Mouse (Mus musculus): ENCODE measurements around the gene Filip1. TPM values are rescaled to one million over a fixed set of nuclear protein-coding genes. Genes with fewer than 3 reads are reported as not detected.

Gene Filip1
- polyA plus RNA-seq, 1 experiment from 2014 or later = 3.2 TPM

DNA sequence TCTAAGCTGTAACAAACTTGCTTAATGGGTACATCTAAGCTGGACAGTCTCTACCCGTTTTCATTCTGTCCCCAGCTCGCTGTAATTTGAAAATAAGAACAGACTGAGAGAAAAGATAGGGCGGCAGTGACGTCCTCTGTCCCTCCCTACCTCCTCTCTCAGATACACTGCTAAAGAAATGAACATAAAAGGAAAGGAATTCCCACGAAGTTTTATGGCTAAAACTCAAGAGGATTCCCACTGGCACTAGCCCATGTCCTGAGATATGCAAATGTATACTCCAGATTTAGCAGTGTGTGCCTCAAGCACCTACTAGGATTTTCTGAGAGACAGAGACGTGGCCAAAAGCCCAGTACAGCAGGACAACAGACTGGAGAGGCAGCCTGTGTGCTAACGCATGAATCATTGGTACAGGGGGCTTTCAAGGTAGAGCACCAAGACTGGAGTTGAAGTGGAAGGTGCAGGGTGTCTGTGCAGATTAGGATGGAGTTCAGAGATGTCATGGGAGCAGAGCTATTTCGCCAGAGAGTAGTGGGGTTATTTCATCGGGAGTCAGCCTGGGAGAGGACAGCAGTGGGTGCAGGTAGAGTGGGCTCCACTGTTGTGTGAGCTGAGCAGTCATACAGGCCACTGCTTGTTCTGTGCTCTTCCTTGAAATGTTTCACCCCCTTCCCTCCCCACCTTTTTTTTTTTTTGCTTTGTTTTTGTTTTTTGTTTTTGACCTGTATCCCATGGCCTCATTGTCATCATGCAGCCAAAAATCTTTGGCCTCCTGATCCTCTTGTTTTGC lies 92.7 kb downstream of the Filip1 start:
- WGBS = 51% methylated on average over 9 of the region's 9 CpGs
- Histone ChIP-seq H3K4me2 (replicated peaks) (no peak overlapping the region), H3K4me1 (peaks cover 8% of the 10 kb centered on the region; the same call in 1 of the 2 replicates), H3K9ac (replicated peaks) (no peak overlapping the region), H3K27ac (replicated peaks) (no peak overlapping the region), H3K36me3 (no peaks in the 10 kb centered on the region), H3K4me3 (no peak overlapping the region), H3K9me3 (no peaks in the 10 kb centered on the region), H3K27me3 (no peaks in the 10 kb centered on the region)
- 0 out of 2 replicates have a peak, but pooled peaks have one; percentile 47 for ATAC-seq (replicated peaks)

GRCm38 (mm10) chr9:79919303-79919721 lies 93.3 kb downstream of the Filip1 start:
- H3K9me3 ChIP-seq = no peaks in the 10 kb centered on the region
- no peak overlapping the region for H3K4me3 ChIP-seq
- no peak overlapping the region for H3K9ac ChIP-seq (replicated peaks)
- H3K27me3 ChIP-seq = no peaks in the 10 kb centered on the region
- no peak overlapping the region for H3K27ac ChIP-seq (replicated peaks)
- 88% methylated on average over 7 of the region's 7 CpGs for WGBS
- ATAC-seq (replicated peaks) = no peak
- H3K36me3 ChIP-seq = no peaks in the 10 kb centered on the region
- H3K4me2 ChIP-seq (replicated peaks) = no peak overlapping the region
- peaks cover 8% of the 10 kb centered on the region; the same call in 1 of the 2 replicates for H3K4me1 ChIP-seq

DNA sequence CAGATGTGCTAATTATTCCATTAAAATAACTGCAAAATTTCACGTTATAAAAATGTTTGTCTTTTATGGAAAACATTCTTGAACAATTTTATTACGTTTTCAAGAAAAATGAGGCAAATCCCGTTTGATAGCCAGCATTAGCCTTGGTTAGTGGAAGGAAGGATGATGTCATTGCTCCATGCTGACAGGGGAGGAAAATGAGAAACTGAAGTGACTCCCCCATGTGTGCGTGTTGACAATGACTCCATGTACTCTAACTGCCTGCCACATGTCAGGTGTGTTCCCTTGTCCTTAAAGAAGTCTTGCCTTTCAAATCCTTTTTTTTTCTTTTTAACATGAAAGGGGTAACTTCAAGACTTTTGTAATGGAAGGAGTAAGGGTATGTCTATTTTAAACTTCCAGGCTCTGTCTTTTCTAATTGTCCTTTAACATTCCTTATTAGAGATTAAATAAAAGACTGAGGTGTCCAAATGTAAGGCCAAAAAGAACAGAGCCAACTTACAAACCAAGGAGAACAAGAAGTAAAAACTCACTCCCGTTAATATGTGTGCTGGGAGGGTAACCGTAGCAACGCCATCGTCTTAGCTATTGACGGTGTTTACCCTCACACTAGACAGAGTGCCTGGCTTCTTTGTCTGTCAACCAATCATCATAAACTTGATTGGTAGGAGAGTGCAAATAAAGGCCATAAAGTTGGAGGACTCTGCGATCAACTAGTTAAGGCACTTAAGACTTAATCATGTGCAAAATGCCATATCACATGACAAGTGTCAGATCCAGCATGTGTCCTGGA lies 94.1 kb downstream of the Filip1 start:
- Histone ChIP-seq H3K27ac (replicated peaks) (no peak overlapping the region), H3K4me3 (no peak overlapping the region), H3K4me2 (replicated peaks) (no peak overlapping the region), H3K27me3 (no peaks in the 10 kb centered on the region), H3K9me3 (no peaks in the 10 kb centered on the region), H3K4me1 (peaks cover 8% of the 10 kb centered on the region; the same call in 1 of the 2 replicates), H3K36me3 (no peaks in the 10 kb centered on the region), H3K9ac (replicated peaks) (no peak overlapping the region)
- no peak for ATAC-seq (replicated peaks)
- WGBS = 50% methylated on average over 10 of the region's 10 CpGs

DNA sequence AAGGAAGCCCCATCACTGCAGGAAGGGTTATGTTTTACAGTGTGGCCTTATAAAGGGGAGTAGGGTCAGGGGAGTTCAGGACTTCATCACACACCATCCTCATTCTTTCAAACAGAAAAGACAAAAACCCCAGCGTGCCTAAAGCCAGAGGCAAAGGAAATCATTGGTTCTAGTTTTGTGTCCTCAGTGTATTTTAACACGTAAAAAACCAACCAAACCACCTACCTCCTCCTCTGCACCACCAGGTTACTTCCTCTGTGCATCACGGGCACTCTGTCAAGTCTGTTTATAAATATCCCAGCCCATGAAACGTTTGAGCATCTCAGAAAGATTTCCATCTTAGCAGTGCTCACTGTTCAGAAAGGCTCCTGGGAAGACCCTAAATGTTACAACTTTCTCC lies 98.4 kb downstream of the Filip1 start:
- Histone ChIP-seq H3K27ac (replicated peaks) (no peak overlapping the region), H3K4me1 (no peaks in the 10 kb centered on the region), H3K9ac (replicated peaks) (no peak overlapping the region), H3K4me2 (replicated peaks) (no peak overlapping the region), H3K4me3 (no peak overlapping the region), H3K27me3 (no peaks in the 10 kb centered on the region), H3K9me3 (no peaks in the 10 kb centered on the region), H3K36me3 (no peaks in the 10 kb centered on the region)
- ATAC-seq (replicated peaks) = no peak
- WGBS = 38% methylated on average over 4 of the region's 4 CpGs

GRCm38 (mm10) chr9:79912971-79913370 lies 99.7 kb downstream of the Filip1 start:
- 88% methylated on average over 5 of the region's 5 CpGs for WGBS
- ATAC-seq (replicated peaks) = no peak
- H3K36me3 ChIP-seq = no peaks in the 10 kb centered on the region
- no peaks in the 10 kb centered on the region for H3K9me3 ChIP-seq
- H3K27me3 ChIP-seq = no peaks in the 10 kb centered on the region
- H3K27ac ChIP-seq (replicated peaks) = no peak overlapping the region
- H3K4me3 ChIP-seq = no peak overlapping the region
- H3K4me1 ChIP-seq = no peaks in the 10 kb centered on the region
- H3K9ac ChIP-seq (replicated peaks) = no peak overlapping the region
- no peak overlapping the region for H3K4me2 ChIP-seq (replicated peaks)

DNA sequence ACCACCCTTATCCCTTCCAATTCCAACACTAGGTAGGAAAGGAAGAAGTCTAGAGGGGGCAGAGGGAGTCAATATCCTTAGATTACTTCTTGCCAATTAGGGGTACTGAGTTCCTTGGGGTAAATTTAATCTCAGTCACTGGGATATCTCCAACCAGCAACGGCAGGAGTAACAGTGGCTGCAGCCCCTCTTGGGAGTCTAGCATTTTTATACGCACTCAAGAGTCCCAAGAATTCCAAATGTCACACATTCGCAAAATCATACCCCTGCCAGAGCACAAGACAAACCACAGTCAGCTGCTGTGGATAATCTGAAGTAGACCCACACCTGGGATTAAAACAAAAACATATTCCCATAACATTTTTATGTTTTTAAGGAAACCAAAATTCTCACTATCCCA lies 102.5 kb downstream of the Filip1 start:
- H3K9ac ChIP-seq (replicated peaks) = no peak overlapping the region
- ATAC-seq (replicated peaks) = no peak
- H3K4me3 ChIP-seq = no peak overlapping the region
- H3K9me3 ChIP-seq = no peaks in the 10 kb centered on the region
- H3K4me2 ChIP-seq (replicated peaks) = no peak overlapping the region
- H3K4me1 ChIP-seq = no peaks in the 10 kb centered on the region
- no peaks in the 10 kb centered on the region for H3K36me3 ChIP-seq
- no peaks in the 10 kb centered on the region for H3K27me3 ChIP-seq
- WGBS = 96% methylated on average over 3 of the region's 3 CpGs
- H3K27ac ChIP-seq (replicated peaks) = no peak overlapping the region

DNA sequence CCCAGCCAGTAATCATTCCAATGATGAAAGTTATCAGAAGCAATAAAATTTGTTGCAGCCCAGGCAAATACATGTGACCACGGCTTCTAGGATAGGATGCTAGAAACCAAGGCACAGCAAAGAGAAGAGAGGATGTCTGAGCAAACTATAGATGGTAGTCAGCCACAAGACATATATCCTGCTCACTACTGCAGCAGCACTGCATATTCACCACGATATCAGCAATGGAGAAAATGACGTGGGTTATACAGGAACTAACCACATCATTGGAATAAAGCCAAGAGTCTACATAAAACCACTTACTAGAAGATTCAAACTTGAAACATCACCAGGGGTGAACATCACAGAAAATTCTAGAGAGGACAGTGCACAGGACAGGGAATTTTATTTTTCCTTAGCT lies 113.8 kb downstream of the Filip1 start:
- no peak overlapping the region for H3K4me3 ChIP-seq
- H3K4me2 ChIP-seq (replicated peaks) = no peak overlapping the region
- H3K27ac ChIP-seq (replicated peaks) = no peak overlapping the region
- no peaks in the 10 kb centered on the region for H3K9me3 ChIP-seq
- WGBS = 86% methylated on average over 3 of the region's 3 CpGs
- no peak overlapping the region for H3K9ac ChIP-seq (replicated peaks)
- no peaks in the 10 kb centered on the region for H3K36me3 ChIP-seq
- ATAC-seq (replicated peaks) = no peak
- no peaks in the 10 kb centered on the region for H3K4me1 ChIP-seq
- H3K27me3 ChIP-seq = no peaks in the 10 kb centered on the region

- Histone ChIP-seq H3K4me2 (replicated peaks) (no peak overlapping the region), H3K27ac (replicated peaks) (no peak overlapping the region), H3K9ac (replicated peaks) (no peak overlapping the region), H3K9me3 (no peaks in the 10 kb centered on the region), H3K4me3 (no peak overlapping the region), H3K36me3 (no peaks in the 10 kb centered on the region), H3K27me3 (no peaks in the 10 kb centered on the region), H3K4me1 (0 out of 2 replicates have a peak, but pooled peaks cover 3% of the 10 kb centered on the region)
- 81% methylated on average over 5 of the region's 5 CpGs for WGBS
- ATAC-seq (replicated peaks) = no peak
Measured at GRCm38 (mm10) chr9:79894665-79895064, 118.0 kb downstream of the Filip1 start.

DNA sequence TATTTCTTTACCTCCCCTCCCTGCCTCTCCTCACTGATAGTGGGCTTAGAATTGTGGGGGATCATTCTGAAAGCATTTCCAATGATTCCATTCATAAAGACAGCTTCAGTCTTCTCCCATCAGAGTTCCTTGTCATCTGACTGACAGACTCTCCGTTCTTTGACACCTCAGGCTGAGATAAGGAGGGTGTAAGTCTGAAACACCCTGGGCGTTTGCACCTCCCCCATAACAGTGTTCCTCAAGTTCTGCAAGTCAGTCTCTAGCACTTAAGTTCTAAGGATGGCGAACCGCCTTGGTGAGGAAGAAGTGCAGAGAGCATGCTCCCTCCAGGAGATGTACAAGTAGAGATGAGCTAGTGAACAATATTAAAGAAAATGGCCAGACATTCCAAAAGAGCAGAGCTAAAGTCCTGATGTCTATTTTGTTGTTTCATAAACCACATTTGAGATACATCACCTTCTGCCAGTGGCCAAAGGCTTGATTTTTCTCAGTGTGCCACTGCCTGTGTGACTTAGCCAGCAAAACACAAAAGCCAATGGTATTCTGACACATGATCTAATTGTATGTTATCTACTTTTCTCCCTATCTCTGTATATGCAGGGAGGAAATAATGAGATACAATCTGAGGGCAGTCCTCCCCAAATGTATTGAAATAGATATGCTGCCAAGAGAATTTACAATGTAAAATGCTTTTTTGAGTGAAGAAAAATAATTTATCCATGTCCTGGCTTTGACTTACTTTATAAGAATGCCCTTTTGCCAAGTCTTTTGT lies 118.6 kb downstream of the Filip1 start:
- no peak for ATAC-seq (replicated peaks)
- Histone ChIP-seq H3K27me3 (no peaks in the 10 kb centered on the region), H3K9ac (replicated peaks) (no peak overlapping the region), H3K4me2 (replicated peaks) (no peak overlapping the region), H3K36me3 (no peaks in the 10 kb centered on the region), H3K4me1 (0 out of 2 replicates have a peak, but pooled peaks cover 3% of the 10 kb centered on the region), H3K9me3 (no peaks in the 10 kb centered on the region), H3K4me3 (no peak overlapping the region), H3K27ac (replicated peaks) (no peak overlapping the region)
- 76% methylated on average over 4 of the region's 4 CpGs for WGBS

DNA sequence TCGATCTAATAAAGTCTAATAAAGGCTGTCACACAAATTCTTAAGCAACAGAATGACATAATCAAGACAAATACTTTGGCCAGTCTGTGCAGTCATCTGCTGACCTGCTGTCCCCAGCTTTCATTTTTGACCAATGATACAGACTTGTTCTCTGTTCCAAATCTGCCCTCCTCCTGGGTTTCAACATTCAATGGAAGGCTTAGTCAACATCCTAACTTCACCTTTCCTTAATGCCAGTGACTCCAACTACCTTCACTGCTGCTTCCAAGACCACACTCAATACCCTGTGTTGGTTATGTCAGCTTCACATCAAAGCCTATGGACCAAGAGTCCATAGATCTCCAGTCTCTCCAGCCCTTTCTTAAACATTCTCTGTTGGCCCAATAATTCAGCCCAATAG lies 120.5 kb downstream of the Filip1 start:
- Histone ChIP-seq H3K4me1 (0 out of 2 replicates have a peak, but pooled peaks cover 3% of the 10 kb centered on the region), H3K9ac (replicated peaks) (no peak overlapping the region), H3K27ac (replicated peaks) (no peak overlapping the region), H3K4me3 (no peak overlapping the region), H3K9me3 (no peaks in the 10 kb centered on the region), H3K4me2 (replicated peaks) (no peak overlapping the region), H3K27me3 (no peaks in the 10 kb centered on the region), H3K36me3 (no peaks in the 10 kb centered on the region)
- ATAC-seq (replicated peaks) = no peak
- 91% methylated on average over 1 of the region's 1 CpGs for WGBS

DNA sequence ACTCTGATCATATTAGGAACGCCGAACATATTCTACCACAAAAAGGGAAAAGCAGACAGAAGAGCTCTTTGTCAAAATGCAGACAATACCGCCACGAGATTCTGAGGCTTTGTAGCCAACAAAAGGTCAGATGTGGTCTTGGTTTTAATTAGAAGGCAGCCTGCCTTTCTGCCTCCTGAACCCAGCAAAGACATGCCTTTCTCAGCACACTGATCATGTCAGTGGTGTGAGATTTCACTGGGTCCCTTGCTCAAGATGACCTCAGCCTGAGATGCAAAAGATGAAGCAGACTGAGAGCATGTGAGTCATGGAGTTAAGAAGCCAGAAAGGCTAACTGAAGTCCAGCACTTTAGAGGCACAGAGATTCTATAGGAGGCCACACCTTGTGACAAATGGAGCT lies 122.2 kb downstream of the Filip1 start:
- 5% methylated on average over 4 of the region's 4 CpGs for WGBS

DNA sequence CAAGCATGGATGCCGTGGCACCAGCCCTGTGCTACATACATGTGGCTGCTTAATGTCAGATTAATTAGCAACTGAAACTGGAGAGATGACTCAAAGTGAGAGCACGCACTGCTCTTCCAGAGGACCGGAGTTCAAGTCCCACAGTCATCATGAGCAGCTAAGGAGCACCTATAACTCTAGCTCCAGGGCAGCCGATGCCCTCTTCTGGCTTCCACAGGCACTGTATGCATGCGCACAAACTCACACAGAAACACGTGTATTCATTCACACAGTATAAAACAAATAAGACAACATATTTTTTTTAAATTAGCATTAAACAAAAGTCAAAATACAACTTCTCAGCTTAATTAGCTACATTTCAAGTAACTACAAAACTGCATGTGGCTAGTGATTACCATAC lies 123.5 kb downstream of the Filip1 start:
- ATAC-seq (replicated peaks) = no peak
- H3K27me3 ChIP-seq = no peaks in the 10 kb centered on the region
- no peaks in the 10 kb centered on the region for H3K36me3 ChIP-seq
- H3K27ac ChIP-seq (replicated peaks) = no peak overlapping the region
- H3K9ac ChIP-seq (replicated peaks) = no peak overlapping the region
- 81% methylated on average over 6 of the region's 6 CpGs for WGBS
- H3K4me2 ChIP-seq (replicated peaks) = no peak overlapping the region
- 0 out of 2 replicates have a peak, but pooled peaks cover 3% of the 10 kb centered on the region for H3K4me1 ChIP-seq
- no peak overlapping the region for H3K4me3 ChIP-seq
- no peaks in the 10 kb centered on the region for H3K9me3 ChIP-seq

More for the DNA sequence above, 122.2 kb downstream of the Filip1 start:
- Histone ChIP-seq H3K4me1 (0 out of 2 replicates have a peak, but pooled peaks cover 3% of the 10 kb centered on the region), H3K27ac (replicated peaks) (no peak overlapping the region), H3K27me3 (no peaks in the 10 kb centered on the region), H3K36me3 (no peaks in the 10 kb centered on the region), H3K9me3 (no peaks in the 10 kb centered on the region), H3K9ac (replicated peaks) (no peak overlapping the region), H3K4me3 (no peak overlapping the region), H3K4me2 (replicated peaks) (no peak overlapping the region)
- no peak for ATAC-seq (replicated peaks)
